In genomic region chrX:99819936-99820789, GRCm38 (mm10) we compare ENCODE assay signal across 8 mouse cellular contexts. TPM values are rescaled to one million over a fixed set of nuclear protein-coding genes. Genes with fewer than 3 reads are reported as not detected.
DNase-seq lines count a peak whose midpoint lies in the region; ATAC-seq and TF ChIP-seq lines count a peak whose summit lies in the region.

No protein-coding gene starts in this region.

- peak overlapping the region; percentile 89 for H3K9ac ChIP-seq in ES-Bruce4 (ENCODE audit: low read depth, poor library complexity, severe bottlenecking)
- peak overlapping the region; percentile 27; the same call in 1 of the 2 replicates for H3K9ac ChIP-seq in embryonic facial prominence, embryonic 12.5 days
- H3K9ac ChIP-seq in intestine, embryonic 15.5 days: no peak overlapping the region
- peak overlapping the region; percentile 65 for H3K9ac ChIP-seq in midbrain, embryonic 16.5 days (ENCODE audit: low read depth, low read length)

- H3K27ac ChIP-seq in ES-Bruce4 (ENCODE audit: insufficient read depth, low read length): no peak overlapping the region
- H3K27ac ChIP-seq in embryonic facial prominence, embryonic 12.5 days: no peak overlapping the region
- H3K27ac ChIP-seq in intestine, embryonic 15.5 days: no peak overlapping the region
- peak overlapping the region; percentile 68 for H3K27ac ChIP-seq in midbrain, embryonic 16.5 days (ENCODE audit: low read length)

- TF ChIP-seq EP300 in ES-Bruce4 (IDR thresholded peaks at IDR 0.05; ENCODE audit: insufficient read depth, low read depth, low read length): no peak

- peaks cover 2% of the 10 kb centered on the region for H3K4me1 ChIP-seq in ES-Bruce4 (ENCODE audit: control insufficient read depth, insufficient read depth, low read length)
- no peaks in the 10 kb centered on the region for H3K4me1 ChIP-seq in embryonic facial prominence, embryonic 12.5 days
- no peaks in the 10 kb centered on the region for H3K4me1 ChIP-seq in intestine, embryonic 15.5 days (replicated peaks)
- H3K4me1 ChIP-seq in midbrain, embryonic 16.5 days (ENCODE audit: control insufficient read depth, insufficient read depth, low read length): peaks cover 3% of the 10 kb centered on the region; the same call in 1 of the 2 replicates

- intact Hi-C loops in left cerebral cortex, postnatal 25 days (cut with DNase I): loop anchor here (5.0 to 10.0 kb wide), 2 partner anchors 157 to 685 kb away; partner anchors contain the start of genes Eda and Efnb1

- TF ChIP-seq CTCF in ES-Bruce4 (IDR thresholded peaks at IDR 0.05; ENCODE audit: low read depth, low read length): no peak

- H3K4me2 ChIP-seq in embryonic facial prominence, embryonic 12.5 days (replicated peaks): peak overlapping the region; percentile 68
- H3K4me2 ChIP-seq in intestine, embryonic 15.5 days (replicated peaks): peak overlapping the region; percentile 82
- peak overlapping the region; percentile 69 for H3K4me2 ChIP-seq in midbrain, embryonic 16.5 days (ENCODE audit: low read length)

- DNase-seq in ZHBTc4 (ENCODE audit: low read depth, low spot score): peak; percentile 67
- DNase-seq in left cerebral cortex, postnatal 25 days (ENCODE audit: low spot score in 2 of 2): peak; percentile 54 to 57
- no peak for DNase-seq in thymus, postnatal 14 days
- DNase-seq in thymus, postnatal 25 days: no peak

- peaks cover 5% of the 10 kb centered on the region for H3K27me3 ChIP-seq in ES-Bruce4 (ENCODE audit: control insufficient read depth, insufficient read depth, low read length, poor library complexity, severe bottlenecking)
- H3K27me3 ChIP-seq in embryonic facial prominence, embryonic 12.5 days: peaks cover 55% of the 10 kb centered on the region
- H3K27me3 ChIP-seq in intestine, embryonic 15.5 days (replicated peaks): peaks cover 37% of the 10 kb centered on the region
- H3K27me3 ChIP-seq in midbrain, embryonic 16.5 days (ENCODE audit: control insufficient read depth, insufficient read depth, low read depth, low read length): peaks cover 3% of the 10 kb centered on the region; the same call in 1 of the 2 replicates

- 19% methylated on average over 53 of the region's 105 CpGs for WGBS in embryonic facial prominence, embryonic 12.5 days
- WGBS in intestine, embryonic 15.5 days: 17% methylated on average over 81 of the region's 105 CpGs
- 25% methylated on average over 39 of the region's 105 CpGs for WGBS in midbrain, embryonic 16.5 days

- TF ChIP-seq POLR2A in ES-Bruce4 (IDR thresholded peaks at IDR 0.05; ENCODE audit: insufficient read depth, low read length): no peak

- ATAC-seq in embryonic facial prominence, embryonic 12.5 days (ENCODE audit: insufficient number of reproducible peaks, insufficient read depth, low FRiP score, low TSS enrichment): peak; percentile 76
- ATAC-seq in intestine, embryonic 15.5 days: peak; percentile 81
- peak; percentile 91 for ATAC-seq in midbrain, embryonic 16.5 days

- H3K9me3 ChIP-seq in ES-Bruce4 (replicated peaks; ENCODE audit: control insufficient read depth, insufficient read depth, low read length, poor library complexity, severe bottlenecking): no peaks in the 10 kb centered on the region
- no peaks in the 10 kb centered on the region for H3K9me3 ChIP-seq in embryonic facial prominence, embryonic 12.5 days
- H3K9me3 ChIP-seq in intestine, embryonic 15.5 days: no peaks in the 10 kb centered on the region
- no peaks in the 10 kb centered on the region for H3K9me3 ChIP-seq in midbrain, embryonic 16.5 days (replicated peaks; ENCODE audit: control insufficient read depth, low read length, poor library complexity, severe bottlenecking)

- peak overlapping the region; percentile 79 for H3K4me3 ChIP-seq in ES-Bruce4 (ENCODE audit: low read depth, low read length)
- peak overlapping the region; percentile 51 for H3K4me3 ChIP-seq in embryonic facial prominence, embryonic 12.5 days
- peak overlapping the region; percentile 45 for H3K4me3 ChIP-seq in intestine, embryonic 15.5 days (replicated peaks)
- peak overlapping the region; percentile 61 for H3K4me3 ChIP-seq in midbrain, embryonic 16.5 days (ENCODE audit: low read depth, low read length)

- no peaks in the 10 kb centered on the region for H3K36me3 ChIP-seq in ES-Bruce4 (ENCODE audit: control insufficient read depth, insufficient read depth, low read length, poor library complexity, severe bottlenecking)
- no peaks in the 10 kb centered on the region for H3K36me3 ChIP-seq in embryonic facial prominence, embryonic 12.5 days
- no peaks in the 10 kb centered on the region for H3K36me3 ChIP-seq in intestine, embryonic 15.5 days
- H3K36me3 ChIP-seq in midbrain, embryonic 16.5 days (ENCODE audit: control insufficient read depth, insufficient read depth, low read length): no peaks in the 10 kb centered on the region

RNA-seq across cellular contexts. Expression of gene Tmem28, which starts 0.7 kb away (rescaled TPM):
- polyA plus RNA-seq in ES-Bruce4 (2011; ENCODE audit: insufficient read depth, insufficient read length, low read depth, missing spikeins): 2.6 and 2.9 TPM in 2 replicates
- 0.48 and 0.50 TPM in 2 replicates for polyA plus RNA-seq in embryonic facial prominence, embryonic 12.5 days (2016; fragmentation: Nextera tagmentation; extraction: Ambion mirVana)
- polyA plus RNA-seq in intestine, embryonic 15.5 days (2015; fragmentation: Nextera tagmentation; extraction: Ambion mirVana): 0.04 and 0.06 TPM in 2 replicates
- 10 to 100 TPM; 20.3 to 20.9 TPM for total RNA-seq in left cerebral cortex, postnatal 25 days (2021)
- polyA plus RNA-seq in midbrain, embryonic 16.5 days (2015; fragmentation: Nextera tagmentation; extraction: Ambion mirVana): 1.5 and 1.6 TPM in 2 replicates

Comparison
In these comparisons a context has a peak if more than half of its experiments do, and no peak if none do; other contexts are left out.
1. DNase-seq: peak in ZHBTc4 (single experiment) and left cerebral cortex, postnatal 25 days (2 of 2); none in thymus, postnatal 14 days (single experiment) and thymus, postnatal 25 days (single experiment).
2. Peak in every context shown above with its lines, with median percentiles within 50 percentile points of each other: H3K4me3 ChIP-seq, ATAC-seq and H3K4me2 ChIP-seq.